Mouse (Mus musculus) kidney, adult 2 months (tissue): ENCODE data around the gene Insm1.

Source experiments
- CTCF ChIP-seq: fragments of 200-500 bp; conservative IDR thresholded peaks from 2 replicates; pipeline ENCODE4 v1.5.1; 2011; ENCODE audit warnings: low read depth, mild to moderate bottlenecking, control low read depth, low read length, moderate library complexity, mixed read lengths; ENCODE audit not compliant: insufficient read depth, insufficient read length
- POLR2A ChIP-seq: fragments of 200-500 bp; IDR thresholded peaks from one replicate; pipeline ENCODE4 v1.6.1; 2011; ENCODE audit warnings: low read depth, low read length, control low read depth

DNA sequence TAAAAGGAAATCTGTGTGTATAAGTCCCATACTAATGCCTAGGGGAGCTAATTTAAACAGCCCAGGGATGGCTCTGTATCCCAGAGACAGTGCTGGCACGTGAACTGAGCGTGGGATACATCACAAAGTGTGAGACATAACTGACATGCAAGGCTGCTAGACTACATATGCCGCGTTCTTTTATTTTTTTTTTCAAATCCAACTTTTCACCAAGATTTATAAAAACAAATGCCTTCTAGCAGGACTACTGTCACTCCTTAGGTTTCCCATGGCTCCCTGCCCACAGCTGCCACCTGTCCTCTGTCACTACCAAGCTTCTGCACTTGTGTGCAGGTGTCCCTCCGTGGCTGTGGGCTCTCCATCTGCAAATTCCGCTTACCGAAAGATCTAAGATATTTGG, 47.5 kb upstream of the Insm1 start:
- no peak for TF ChIP-seq CTCF
- TF ChIP-seq POLR2A: no peak
